Mouse (Mus musculus) CD4-positive, CD25-positive, alpha-beta regulatory T cell, adult 4 months (primary cell): ENCODE measurements around the gene Tbxas1. TPM values are rescaled to one million over a fixed set of nuclear protein-coding genes. Genes with fewer than 3 reads are reported as not detected.

ENCODE experiments used
- ATAC-seq: one replicate; pipeline ENCODE4 v1.8.0; 2017
- polyA plus RNA-seq, 2 experiments: library from polyadenylated mRNA; unstranded; fragments of 100-300 nt; shearing (Covaris generic); gene quantifications; one replicate each; pipeline ENCODE4 v1.2.1; 2017

Gene Tbxas1
- polyA plus RNA-seq, 2 experiments from 2014 or later, result 0.91 TPM; not detected in 1

- ATAC-seq, result no peak
Observed at GRCm38 (mm10) chr6:38966839-38967238, 91.6 kb downstream of the Tbxas1 start.

- ATAC-seq, result no peak
Observed at GRCm38 (mm10) chr6:38967288-38967687, 92.1 kb downstream of the Tbxas1 start.

GRCm38 (mm10) chr6:38967988-38968387 is 92.8 kb downstream of the Tbxas1 start:
- no peak for ATAC-seq

- no peak for ATAC-seq
Observed at GRCm38 (mm10) chr6:38969944-38970740, 94.9 kb downstream of the Tbxas1 start.

- no peak for ATAC-seq
Observed at GRCm38 (mm10) chr6:38970759-38971158, 95.6 kb downstream of the Tbxas1 start.

GRCm38 (mm10) chr6:38972826-38973225 is 97.6 kb downstream of the Tbxas1 start:
- no peak for ATAC-seq

GRCm38 (mm10) chr6:38973441-38974161 is 98.4 kb downstream of the Tbxas1 start:
- ATAC-seq, result no peak

GRCm38 (mm10) chr6:38974162-38974525 is 98.9 kb downstream of the Tbxas1 start:
- ATAC-seq, result no peak

GRCm38 (mm10) chr6:38974536-38975268 is 99.5 kb downstream of the Tbxas1 start:
- ATAC-seq, result no peak

GRCm38 (mm10) chr6:38975866-38976265 is 100.7 kb downstream of the Tbxas1 start:
- ATAC-seq, result no peak

GRCm38 (mm10) chr6:38976355-38976754 is 101.2 kb downstream of the Tbxas1 start:
- no peak for ATAC-seq

- no peak for ATAC-seq
Observed at GRCm38 (mm10) chr6:38980921-38981715, 105.9 kb downstream of the Tbxas1 start.

- no peak for ATAC-seq
Observed at GRCm38 (mm10) chr6:38982071-38982470, 106.9 kb downstream of the Tbxas1 start.

GRCm38 (mm10) chr6:38982656-38983055 is 107.5 kb downstream of the Tbxas1 start:
- ATAC-seq, result no peak

GRCm38 (mm10) chr6:38983060-38983459 is 107.9 kb downstream of the Tbxas1 start:
- no peak for ATAC-seq

GRCm38 (mm10) chr6:38984626-38985025 is 109.4 kb downstream of the Tbxas1 start:
- no peak for ATAC-seq

- no peak for ATAC-seq
Observed at GRCm38 (mm10) chr6:38986641-38987040, 111.4 kb downstream of the Tbxas1 start.

GRCm38 (mm10) chr6:38992016-38992415 is 116.8 kb downstream of the Tbxas1 start:
- no peak for ATAC-seq

GRCm38 (mm10) chr6:38995774-38996173 is 120.6 kb downstream of the Tbxas1 start:
- no peak for ATAC-seq

GRCm38 (mm10) chr6:38997838-38998237 is 122.6 kb downstream of the Tbxas1 start:
- ATAC-seq, result no peak

- no peak for ATAC-seq
Observed at GRCm38 (mm10) chr6:39003126-39003525, 127.9 kb downstream of the Tbxas1 start.

GRCm38 (mm10) chr6:39004003-39004473 is 128.8 kb downstream of the Tbxas1 start:
- ATAC-seq, result no peak
